Mouse (Mus musculus) spleen, adult 2 months (tissue): ENCODE data around the gene Slc38a1.

Experiments
- CTCF ChIP-seq: fragments of 200-500 bp; IDR thresholded peaks from 2 replicates; pipeline ENCODE4 v1.5.1; 2011; ENCODE audit warnings: mild to moderate bottlenecking, inconsistent platforms; ENCODE audit not compliant: insufficient read depth, insufficient read length, insufficient replicate concordance; ENCODE audit errors: extremely low read depth
- POLR2A ChIP-seq: fragments of 200-500 bp; IDR thresholded peaks from 2 replicates; pipeline ENCODE4 v1.6.1; 2011; ENCODE audit warnings: low read depth, low read length, inconsistent platforms

- TF ChIP-seq CTCF (no peak), POLR2A (no peak)
Measured at GRCm38 (mm10) chr15:96688036-96688435, 45.3 kb upstream of the Slc38a1 start.
